Mouse (Mus musculus): ENCODE measurements at regions not wholly inside any gene's neighbourhood (a gene's known extent, or its start where the extent isn't known, plus 50 kb on each side); places are given as distances from the start of the nearest gene placed in this dataset.

DNA sequence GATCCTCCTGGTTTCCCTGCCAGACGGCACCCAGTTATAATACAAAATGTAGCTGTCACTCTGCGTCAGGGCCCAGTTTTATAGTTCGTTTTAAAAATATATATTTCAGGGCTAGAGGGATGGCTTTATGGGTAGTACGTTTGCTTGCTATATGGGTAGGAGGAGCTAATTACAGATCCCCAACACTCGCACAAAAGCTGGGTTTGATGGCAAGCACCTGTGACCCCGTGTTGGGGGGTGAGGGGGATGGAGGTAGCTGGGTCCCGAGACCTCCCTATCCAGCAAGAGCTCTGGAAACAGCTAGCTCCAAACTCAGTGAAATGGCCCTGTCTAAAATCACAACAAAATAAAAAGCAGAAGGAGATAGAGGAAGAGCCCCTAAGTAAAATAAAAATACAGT lies 358.3 kb upstream of the Maf start:
- no peak overlapping the region for H3K27ac ChIP-seq (ENCODE audit: control insufficient read depth, low read depth, low read length)
- DNase-seq (ENCODE audit: low read depth, low spot score): no peak
- H3K9ac ChIP-seq (ENCODE audit: control insufficient read depth, low read depth, low read length, poor library complexity, severe bottlenecking): no peak overlapping the region
- no peaks in the 10 kb centered on the region for H3K36me3 ChIP-seq (ENCODE audit: control insufficient read depth in 1 of 2, insufficient read depth in 2 of 2, low read length in 2 of 2)
- TF ChIP-seq USF1 (IDR thresholded peaks at IDR 0.05; ENCODE audit: low read depth, low read length) (no peak), GATA1 (IDR thresholded peaks at IDR 0.05; ENCODE audit: low read depth, low read length) (no peak), KAT2A (conservative IDR thresholded peaks at IDR 0.05; ENCODE audit: low read depth, low read length) (no peak), MYC (IDR thresholded peaks at IDR 0.05; ENCODE audit: low read depth, low read length) (no peak), MAFK (IDR thresholded peaks at IDR 0.05; ENCODE audit: borderline replicate concordance, low read depth, low read length) (no peak), CHD1 (IDR thresholded peaks at IDR 0.05; ENCODE audit: low read depth, low read length) (no peak), MYB (IDR thresholded peaks at IDR 0.05; ENCODE audit: low read depth, low read length) (no peak), USF2 (IDR thresholded peaks at IDR 0.05; ENCODE audit: borderline replicate concordance in 1 of 2, insufficient read depth in 1 of 2, low read depth in 1 of 2, low read length in 2 of 2) (no peak), JUND (IDR thresholded peaks at IDR 0.05; ENCODE audit: low read depth, low read length) (no peak)
- H3K9me3 ChIP-seq (replicated peaks; ENCODE audit: insufficient read depth, low read length): no peaks in the 10 kb centered on the region
- no peak overlapping the region for H3K4me3 ChIP-seq (ENCODE audit: control insufficient read depth in 1 of 2, insufficient read depth in 1 of 2, low read depth in 2 of 2, low read length in 2 of 2)
- H3K27me3 ChIP-seq (ENCODE audit: control insufficient read depth in 1 of 2, insufficient read depth in 2 of 2, low read length in 2 of 2): no peaks in the 10 kb centered on the region
- no peaks in the 10 kb centered on the region for H3K4me1 ChIP-seq (ENCODE audit: control insufficient read depth in 1 of 2, insufficient read depth in 2 of 2, low read length in 2 of 2)
- H3K79me2 ChIP-seq (ENCODE audit: control insufficient read depth, insufficient read depth, low read length, poor library complexity): no peaks in the 10 kb centered on the region

- Histone ChIP-seq H3K9ac (ENCODE audit: control insufficient read depth, low read depth, low read length, poor library complexity, severe bottlenecking) (no peak overlapping the region), H3K27ac (ENCODE audit: control insufficient read depth, low read depth, low read length) (no peak overlapping the region), H3K9me3 (replicated peaks; ENCODE audit: insufficient read depth, low read length) (no peaks in the 10 kb centered on the region), H3K27me3 (ENCODE audit: control insufficient read depth in 1 of 2, insufficient read depth in 2 of 2, low read length in 2 of 2) (no peaks in the 10 kb centered on the region), H3K79me2 (ENCODE audit: control insufficient read depth, insufficient read depth, low read length, poor library complexity) (no peaks in the 10 kb centered on the region), H3K4me1 (ENCODE audit: control insufficient read depth in 1 of 2, insufficient read depth in 2 of 2, low read length in 2 of 2) (no peaks in the 10 kb centered on the region), H3K36me3 (ENCODE audit: control insufficient read depth in 1 of 2, insufficient read depth in 2 of 2, low read length in 2 of 2) (no peaks in the 10 kb centered on the region), H3K4me3 (ENCODE audit: control insufficient read depth in 1 of 2, insufficient read depth in 1 of 2, low read depth in 2 of 2, low read length in 2 of 2) (no peak overlapping the region)
- no peak for TF ChIP-seq RCOR1 (IDR thresholded peaks at IDR 0.05; ENCODE audit: low read depth, low read length)
- TF ChIP-seq MYB (IDR thresholded peaks at IDR 0.05; ENCODE audit: low read depth, low read length): no peak
- TF ChIP-seq CHD1 (IDR thresholded peaks at IDR 0.05; ENCODE audit: low read depth, low read length): no peak
- TF ChIP-seq TCF12 (IDR thresholded peaks at IDR 0.05; ENCODE audit: low read depth, low read length): no peak
- no peak for DNase-seq (ENCODE audit: low read depth, low spot score)
These were observed 357.7 kb upstream of the Maf start for GRCm38 (mm10) chr8:116065327-116065726.

DNA sequence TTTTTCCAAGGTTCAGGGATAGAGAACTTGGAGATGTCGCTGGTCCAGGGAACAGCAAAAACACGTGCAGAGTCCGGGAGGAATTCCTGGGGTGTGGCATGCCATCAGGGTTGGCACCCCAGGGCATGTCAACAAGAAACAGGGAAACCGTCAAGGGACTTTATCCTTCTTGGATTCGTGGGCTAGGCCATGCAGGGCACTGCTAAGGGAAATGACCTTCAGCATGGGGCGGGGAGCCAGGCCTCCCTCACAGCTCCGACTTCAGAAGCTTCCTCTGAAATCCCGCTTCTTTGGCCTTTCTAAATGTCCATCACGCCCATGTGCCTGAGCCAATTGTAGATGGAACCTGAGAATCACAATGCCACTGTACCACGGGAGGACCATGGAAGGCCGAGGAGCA lies 357.0 kb upstream of the Maf start:
- Histone ChIP-seq H3K4me1 (ENCODE audit: control insufficient read depth in 1 of 2, insufficient read depth in 2 of 2, low read length in 2 of 2) (no peaks in the 10 kb centered on the region), H3K36me3 (ENCODE audit: control insufficient read depth in 1 of 2, insufficient read depth in 2 of 2, low read length in 2 of 2) (no peaks in the 10 kb centered on the region)

More for the DNA sequence above, 357.0 kb upstream of the Maf start:
- H3K9ac ChIP-seq (ENCODE audit: control insufficient read depth, low read depth, low read length, poor library complexity, severe bottlenecking): no peak overlapping the region
- no peak overlapping the region for H3K4me3 ChIP-seq (ENCODE audit: control insufficient read depth in 1 of 2, insufficient read depth in 1 of 2, low read depth in 2 of 2, low read length in 2 of 2)
- DNase-seq (ENCODE audit: low read depth, low spot score): no peak
- no peak for TF ChIP-seq KAT2A (conservative IDR thresholded peaks at IDR 0.05; ENCODE audit: low read depth, low read length)
- TF ChIP-seq TCF12 (IDR thresholded peaks at IDR 0.05; ENCODE audit: low read depth, low read length): no peak
- TF ChIP-seq UBTF (IDR thresholded peaks at IDR 0.05; ENCODE audit: borderline replicate concordance, insufficient read depth, low read depth, low read length): no peak
- no peak for TF ChIP-seq SIN3A (IDR thresholded peaks at IDR 0.05; ENCODE audit: low read length)
- TF ChIP-seq TBP (IDR thresholded peaks at IDR 0.05; ENCODE audit: low read depth, low read length): no peak
- no peak for TF ChIP-seq ZMIZ1 (IDR thresholded peaks at IDR 0.05; ENCODE audit: low read depth, low read length)
- no peak for TF ChIP-seq MEF2A (IDR thresholded peaks at IDR 0.05; ENCODE audit: extremely low read depth, insufficient replicate concordance, low read depth, low read length, poor library complexity, severe bottlenecking)
- TF ChIP-seq POLR2AphosphoS5 (IDR thresholded peaks at IDR 0.05; ENCODE audit: borderline replicate concordance, low read depth, low read length): no peak
- TF ChIP-seq RCOR1 (IDR thresholded peaks at IDR 0.05; ENCODE audit: low read depth, low read length): no peak
- no peak overlapping the region for H3K27ac ChIP-seq (ENCODE audit: control insufficient read depth, low read depth, low read length)
- H3K79me2 ChIP-seq (ENCODE audit: control insufficient read depth, insufficient read depth, low read length, poor library complexity): no peaks in the 10 kb centered on the region
- no peaks in the 10 kb centered on the region for H3K27me3 ChIP-seq (ENCODE audit: control insufficient read depth in 1 of 2, insufficient read depth in 2 of 2, low read length in 2 of 2)
- no peaks in the 10 kb centered on the region for H3K9me3 ChIP-seq (replicated peaks; ENCODE audit: insufficient read depth, low read length)

Measured in MEL (cell line).